Mouse (Mus musculus): ENCODE data around the gene Terf2. TPM values are rescaled to one million over a fixed set of nuclear protein-coding genes. Genes with fewer than 3 reads are reported as not detected.

The Terf2 gene
- polyA plus RNA-seq (2015; fragmentation: Nextera tagmentation; extraction: Ambion mirVana): 23.3 and 25.5 TPM in 2 replicates

GRCm38 (mm10) chr8:107096366-107097036 lies at the start of gene Terf2:
Gene Terf2, minus strand, starts transcription at chr8:107096547.
- peaks cover 29% of the 10 kb centered on the region for H3K4me1 ChIP-seq (replicated peaks)
- H3K4me3 ChIP-seq: peak within 1 kb of the TSS; percentile 91
- WGBS: 4% methylated on average over 39 of the region's 39 CpGs
- no peaks in the 10 kb centered on the region for H3K9me3 ChIP-seq
- peaks cover 16% of the 10 kb centered on the region; the same call in 1 of the 2 replicates for H3K36me3 ChIP-seq
- H3K27me3 ChIP-seq: no peaks in the 10 kb centered on the region
- H3K4me2 ChIP-seq: peak within 1 kb of the TSS; percentile 61
- ATAC-seq (ENCODE audit: low read depth): peak; percentile 95
- H3K27ac ChIP-seq (replicated peaks): peak within 1 kb of the TSS; percentile 90
- peak within 1 kb of the TSS; percentile 91 for H3K9ac ChIP-seq

- Histone ChIP-seq H3K27me3 (no peaks in the 10 kb centered on the region), H3K9me3 (no peaks in the 10 kb centered on the region), H3K27ac (replicated peaks) (no peak overlapping the region), H3K4me2 (no peak overlapping the region), H3K4me1 (replicated peaks) (0 out of 2 replicates have a peak, but pooled peaks cover 4% of the 10 kb centered on the region), H3K9ac (no peak overlapping the region), H3K4me3 (no peak overlapping the region), H3K36me3 (no peaks in the 10 kb centered on the region)
- no peak for ATAC-seq (ENCODE audit: low read depth)
- WGBS: 42% methylated on average over 4 of the region's 4 CpGs
Measured at GRCm38 (mm10) chr8:107143501-107143900, 47.2 kb upstream of the Terf2 start.

- Histone ChIP-seq H3K4me3 (no peak overlapping the region), H3K4me2 (no peak overlapping the region), H3K9ac (no peak overlapping the region), H3K27ac (replicated peaks) (no peak overlapping the region), H3K4me1 (replicated peaks) (0 out of 2 replicates have a peak, but pooled peaks cover 4% of the 10 kb centered on the region), H3K36me3 (no peaks in the 10 kb centered on the region), H3K27me3 (no peaks in the 10 kb centered on the region), H3K9me3 (no peaks in the 10 kb centered on the region)
- 90% methylated on average over 4 of the region's 4 CpGs for WGBS
- no peak for ATAC-seq (ENCODE audit: low read depth)
Measured at GRCm38 (mm10) chr8:107142539-107142938, 46.2 kb upstream of the Terf2 start.

GRCm38 (mm10) chr8:107139704-107140470 lies 43.5 kb upstream of the Terf2 start:
- WGBS: 37% methylated on average over 13 of the region's 13 CpGs
- H3K4me3 ChIP-seq: no peak overlapping the region
- no peak for ATAC-seq (ENCODE audit: low read depth)
- H3K9ac ChIP-seq: no peak overlapping the region
- H3K4me1 ChIP-seq (replicated peaks): peaks cover 8% of the 10 kb centered on the region; the same call in 1 of the 2 replicates
- no peaks in the 10 kb centered on the region for H3K36me3 ChIP-seq
- H3K27me3 ChIP-seq: no peaks in the 10 kb centered on the region
- H3K4me2 ChIP-seq: no peak overlapping the region
- H3K27ac ChIP-seq (replicated peaks): no peak overlapping the region
- H3K9me3 ChIP-seq: no peaks in the 10 kb centered on the region

GRCm38 (mm10) chr8:107138338-107138737 lies 42.0 kb upstream of the Terf2 start:
- no peak overlapping the region for H3K9ac ChIP-seq
- H3K36me3 ChIP-seq: no peaks in the 10 kb centered on the region
- H3K4me3 ChIP-seq: no peak overlapping the region
- peaks cover 8% of the 10 kb centered on the region; the same call in 1 of the 2 replicates for H3K4me1 ChIP-seq (replicated peaks)
- no peaks in the 10 kb centered on the region for H3K27me3 ChIP-seq
- WGBS: 93% methylated on average over 5 of the region's 5 CpGs
- no peaks in the 10 kb centered on the region for H3K9me3 ChIP-seq
- H3K4me2 ChIP-seq: no peak overlapping the region
- no peak for ATAC-seq (ENCODE audit: low read depth)
- H3K27ac ChIP-seq (replicated peaks): no peak overlapping the region

- no peaks in the 10 kb centered on the region for H3K27me3 ChIP-seq
- no peak overlapping the region for H3K4me3 ChIP-seq
- peaks cover 8% of the 10 kb centered on the region; the same call in 1 of the 2 replicates for H3K4me1 ChIP-seq (replicated peaks)
- no peak overlapping the region for H3K4me2 ChIP-seq
- no peak for ATAC-seq (ENCODE audit: low read depth)
- no peak overlapping the region for H3K27ac ChIP-seq (replicated peaks)
- H3K9me3 ChIP-seq: no peaks in the 10 kb centered on the region
- WGBS: 73% methylated on average over 6 of the region's 6 CpGs
- H3K36me3 ChIP-seq: no peaks in the 10 kb centered on the region
- no peak overlapping the region for H3K9ac ChIP-seq
Measured at GRCm38 (mm10) chr8:107137591-107137990, 41.2 kb upstream of the Terf2 start.

- WGBS: 13% methylated on average over 8 of the region's 8 CpGs
- ATAC-seq (ENCODE audit: low read depth): no peak
Measured at GRCm38 (mm10) chr8:107136003-107136612, 39.8 kb upstream of the Terf2 start.

GRCm38 (mm10) chr8:107133881-107134280 lies 37.5 kb upstream of the Terf2 start:
- no peak overlapping the region for H3K4me2 ChIP-seq
- WGBS: 51% methylated on average over 6 of the region's 6 CpGs

More at GRCm38 (mm10) chr8:107136003-107136612, 39.8 kb upstream of the Terf2 start:
- H3K27me3 ChIP-seq: no peaks in the 10 kb centered on the region
- no peak overlapping the region for H3K9ac ChIP-seq
- no peaks in the 10 kb centered on the region for H3K9me3 ChIP-seq
- no peak overlapping the region for H3K4me2 ChIP-seq
- H3K4me3 ChIP-seq: no peak overlapping the region
- H3K27ac ChIP-seq (replicated peaks): no peak overlapping the region
- no peaks in the 10 kb centered on the region for H3K36me3 ChIP-seq
- H3K4me1 ChIP-seq (replicated peaks): peaks cover 8% of the 10 kb centered on the region; the same call in 1 of the 2 replicates

GRCm38 (mm10) chr8:107132581-107133491 lies 36.5 kb upstream of the Terf2 start:
- no peak for ATAC-seq (ENCODE audit: low read depth)
- Histone ChIP-seq H3K27ac (replicated peaks) (no peak overlapping the region), H3K9me3 (no peaks in the 10 kb centered on the region), H3K4me3 (no peak overlapping the region), H3K4me2 (no peak overlapping the region), H3K36me3 (no peaks in the 10 kb centered on the region), H3K27me3 (no peaks in the 10 kb centered on the region), H3K9ac (no peak overlapping the region), H3K4me1 (replicated peaks) (peaks cover 5% of the 10 kb centered on the region; the same call in 1 of the 2 replicates)
- 85% methylated on average over 24 of the region's 24 CpGs for WGBS

More at GRCm38 (mm10) chr8:107133881-107134280, 37.5 kb upstream of the Terf2 start:
- H3K27me3 ChIP-seq: no peaks in the 10 kb centered on the region
- H3K9me3 ChIP-seq: no peaks in the 10 kb centered on the region
- no peak overlapping the region for H3K27ac ChIP-seq (replicated peaks)
- H3K4me1 ChIP-seq (replicated peaks): peaks cover 5% of the 10 kb centered on the region; the same call in 1 of the 2 replicates
- no peak overlapping the region for H3K4me3 ChIP-seq
- no peaks in the 10 kb centered on the region for H3K36me3 ChIP-seq
- ATAC-seq (ENCODE audit: low read depth): no peak
- no peak overlapping the region for H3K9ac ChIP-seq

- Histone ChIP-seq H3K9ac (no peak overlapping the region), H3K4me1 (replicated peaks) (no peaks in the 10 kb centered on the region), H3K4me2 (no peak overlapping the region), H3K4me3 (no peak overlapping the region), H3K9me3 (no peaks in the 10 kb centered on the region), H3K27me3 (no peaks in the 10 kb centered on the region), H3K27ac (replicated peaks) (0 out of 2 replicates have a peak overlapping the region, but pooled peaks have one; percentile 3), H3K36me3 (no peaks in the 10 kb centered on the region)
- WGBS: 87% methylated on average over 6 of the region's 6 CpGs
- no peak for ATAC-seq (ENCODE audit: low read depth)
Measured at GRCm38 (mm10) chr8:107130028-107130427, 33.7 kb upstream of the Terf2 start.

Data from neural tube, embryonic 13.5 days (tissue).